Mouse (Mus musculus) naive thymus-derived CD4-positive, alpha-beta T cell, adult 2 months (primary cell): ENCODE data around the gene Noct.
"Not testable (repeated sequence)": the region's sequence is repeated elsewhere in the genome, so short reads cannot be mapped to it uniquely, and the experiment has no call there.

Experiments used
- DNase-seq: peaks from one replicate; pipeline ENCODE4 v3.0.0-alpha.2; 2011; ENCODE audit warnings: low read depth

Noct gene

DNA sequence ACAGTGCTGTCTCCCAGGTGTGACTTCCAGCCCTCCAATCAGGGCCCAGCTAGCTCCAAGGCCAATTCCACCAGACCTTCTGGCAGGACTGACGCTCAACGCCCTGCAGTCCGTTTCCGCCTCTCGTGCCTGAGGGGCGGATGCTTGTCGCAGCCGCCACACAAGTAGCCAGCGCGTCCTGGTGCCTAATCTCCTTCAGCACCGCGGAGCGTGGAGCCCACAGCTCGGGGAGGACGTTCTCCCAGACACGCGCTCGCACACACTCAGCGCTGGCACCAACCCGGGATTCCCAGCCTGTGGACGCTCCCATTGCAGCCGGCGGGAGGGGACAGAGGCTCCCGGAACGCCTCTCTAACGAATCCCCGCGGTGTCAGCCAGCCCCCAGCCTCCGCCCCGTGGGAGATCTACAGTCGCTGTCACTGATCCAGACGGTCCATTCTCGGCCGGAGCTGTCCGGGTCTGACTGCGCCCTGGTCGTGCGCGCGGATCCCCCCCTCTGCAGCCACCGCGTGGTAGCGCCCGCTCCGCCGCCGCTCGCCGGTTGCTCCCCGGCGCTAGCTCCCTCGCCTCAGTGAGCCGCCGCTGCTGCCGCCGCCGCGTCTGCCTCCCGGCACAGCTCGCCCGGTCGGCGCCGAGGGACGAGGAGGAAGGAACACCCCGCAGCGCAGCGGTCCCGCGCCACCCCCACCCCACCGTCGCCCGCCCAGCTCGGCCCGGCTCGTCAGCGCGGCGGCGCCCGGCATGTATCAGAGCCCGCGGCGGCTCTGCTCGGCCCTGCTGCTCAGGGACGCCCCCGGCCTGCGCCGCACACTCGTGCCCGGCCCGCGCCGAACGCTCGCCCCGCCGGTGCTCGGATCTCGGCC is at the start of gene Noct:
Noct (plus strand) TSS at position 85 of the 863 bp plus-strand sequence.
- DNase-seq, result peak; percentile 91

- no peak for DNase-seq
Measured at GRCm38 (mm10) chr3:51178158-51178557, 46.1 kb upstream of the Noct start.

DNA sequence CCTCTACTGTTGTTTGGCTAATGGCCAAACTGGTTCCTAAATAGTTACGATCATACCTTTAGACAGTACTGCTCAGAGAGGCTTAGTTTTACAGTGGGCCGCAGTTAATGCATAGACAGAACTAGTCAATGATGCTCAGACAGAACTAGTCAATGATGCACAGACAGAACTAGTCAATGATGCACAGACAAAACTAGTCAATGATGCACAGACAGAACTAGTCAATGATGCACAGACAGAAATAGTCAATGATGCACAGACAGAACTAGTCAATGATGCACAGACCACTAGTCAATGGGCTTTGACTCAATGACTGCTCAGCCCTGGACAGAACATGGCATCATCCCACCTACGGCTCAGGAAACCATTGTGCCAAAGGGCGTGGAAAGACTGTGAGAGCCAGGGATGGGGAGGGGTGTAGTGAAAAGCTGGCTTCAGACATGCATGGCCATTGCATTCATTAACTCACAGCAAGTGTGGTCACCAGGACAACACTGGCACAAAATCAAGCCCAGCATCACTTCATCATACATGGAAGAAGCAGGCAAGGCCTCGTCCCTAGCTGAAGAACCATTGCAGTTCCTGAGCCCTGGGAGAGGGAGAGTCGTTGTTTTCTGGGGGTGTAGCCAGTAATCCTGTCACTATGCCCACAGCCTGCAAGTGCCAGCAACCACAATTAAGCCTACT is 44.6 kb upstream of the Noct start:
- DNase-seq, result no peak

DNA sequence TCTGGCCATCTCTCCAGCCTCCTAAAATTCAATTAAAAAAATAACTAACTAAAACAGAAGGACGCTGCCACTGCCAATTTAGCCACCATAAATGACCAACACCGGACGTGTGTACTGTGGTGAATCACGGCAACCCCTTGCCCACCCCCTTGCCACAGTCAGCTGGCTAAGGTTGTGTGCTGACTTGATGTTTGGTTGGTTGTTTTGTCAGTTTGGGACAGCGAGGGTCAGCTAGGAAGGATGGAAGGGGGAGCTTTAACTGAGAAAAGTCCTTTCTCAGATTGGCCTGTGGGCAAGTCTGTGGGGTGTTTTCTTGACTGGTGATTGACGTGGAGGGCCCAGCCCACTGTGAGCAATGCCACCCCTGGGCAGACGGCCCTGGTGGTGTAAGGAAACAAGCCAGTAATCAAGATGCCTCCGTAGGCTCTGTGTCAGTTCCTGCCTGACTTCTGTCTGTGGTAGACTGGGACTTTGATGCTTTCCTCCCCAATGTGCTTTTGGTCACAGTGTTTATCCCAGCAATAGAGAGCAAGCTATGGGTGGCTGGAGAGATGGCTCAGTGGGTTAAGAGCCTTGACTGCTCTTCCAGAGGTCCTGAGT is 43.8 kb upstream of the Noct start:
- DNase-seq, result no peak

GRCm38 (mm10) chr3:51182455-51182854 is 41.8 kb upstream of the Noct start:
- DNase-seq, result no peak

DNA sequence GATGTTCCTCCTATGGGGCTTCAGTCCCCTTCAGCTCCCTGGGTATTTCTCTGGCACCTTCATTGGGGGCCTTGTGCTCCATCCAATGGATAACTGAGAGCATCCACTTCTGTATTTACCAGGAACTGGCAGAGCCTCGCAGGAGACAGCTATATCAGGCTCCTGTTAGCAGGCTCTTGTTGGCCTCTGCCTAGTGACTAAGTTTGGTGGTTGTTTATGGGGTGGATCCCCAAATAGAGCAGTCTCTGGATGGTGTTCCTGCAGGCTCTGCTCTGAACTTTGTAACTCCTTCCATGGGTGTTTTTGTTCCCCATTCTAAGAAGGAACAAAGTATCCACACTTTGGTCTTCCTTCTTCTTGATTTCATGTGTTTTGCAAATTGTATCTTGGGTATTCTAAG is 40.7 kb upstream of the Noct start:
- not testable (repeated sequence) for DNase-seq

DNA sequence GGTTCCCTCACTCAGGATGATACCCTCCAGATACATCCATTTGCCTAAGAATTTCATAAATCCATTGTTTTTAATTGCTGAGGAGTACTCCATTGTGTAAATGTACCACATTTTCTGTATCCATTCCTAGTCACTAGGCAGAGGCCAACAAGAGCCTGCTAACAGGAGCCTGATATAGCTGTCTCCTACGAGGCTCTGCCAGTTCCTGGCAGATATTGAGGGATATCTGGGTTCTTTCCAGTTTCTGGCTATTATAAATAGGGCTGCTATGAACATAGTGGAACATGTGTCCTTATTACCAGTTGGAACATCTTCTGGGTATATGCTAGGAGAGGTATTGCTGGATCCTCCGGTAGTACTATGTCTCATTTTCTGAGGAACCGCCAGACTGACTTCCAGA is 40.3 kb upstream of the Noct start:
- not testable (repeated sequence) for DNase-seq

GRCm38 (mm10) chr3:51184715-51185114 is 39.5 kb upstream of the Noct start:
- no peak for DNase-seq

GRCm38 (mm10) chr3:51185406-51185805 is 38.8 kb upstream of the Noct start:
- DNase-seq, result no peak

DNA sequence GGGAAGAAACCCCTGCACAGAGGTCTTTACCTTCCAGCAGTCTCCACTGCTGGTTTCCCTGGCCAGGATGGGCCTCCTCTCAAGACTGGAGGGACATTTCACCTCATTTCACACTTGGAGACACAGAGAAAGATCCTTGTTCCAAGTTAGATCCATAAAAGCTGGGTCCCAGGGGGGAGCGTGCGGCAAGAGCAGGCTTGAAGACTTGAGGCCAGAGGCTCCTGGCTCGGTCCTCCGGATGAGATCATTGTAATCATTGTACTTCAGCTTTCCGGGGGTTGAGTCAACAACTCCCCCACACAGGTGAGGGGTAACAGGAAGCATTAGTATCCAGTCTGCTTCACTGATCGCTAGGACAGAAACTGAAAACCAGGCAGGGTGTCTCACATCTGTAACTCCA is 30.2 kb upstream of the Noct start:
- DNase-seq, result no peak

GRCm38 (mm10) chr3:51195321-51195720 is 28.9 kb upstream of the Noct start:
- DNase-seq, result no peak

GRCm38 (mm10) chr3:51195736-51196135 is 28.5 kb upstream of the Noct start:
- DNase-seq, result no peak

GRCm38 (mm10) chr3:51196724-51197111 is 27.5 kb upstream of the Noct start:
- no peak for DNase-seq

- DNase-seq, result no peak
Measured at GRCm38 (mm10) chr3:51197112-51197731, 27.0 kb upstream of the Noct start.

DNA sequence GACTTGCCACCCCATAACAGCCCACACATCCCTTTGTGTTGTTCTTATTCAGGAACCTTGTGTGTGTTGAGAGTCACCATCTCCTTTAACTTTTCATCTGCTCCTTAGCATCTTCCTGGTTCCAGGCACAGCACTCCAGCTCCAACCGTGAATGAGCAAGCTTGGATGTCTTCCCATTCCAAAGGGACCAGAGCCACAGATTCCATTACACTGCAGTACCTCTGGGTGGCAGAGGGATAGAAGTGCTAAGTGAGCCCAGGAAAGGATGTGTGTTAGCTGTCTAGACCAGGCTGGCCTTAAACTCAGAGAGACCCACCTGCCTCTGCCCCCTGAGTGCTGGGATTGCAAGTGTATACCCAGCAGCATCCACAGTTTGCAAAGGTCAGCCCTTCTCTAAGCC is 26.0 kb upstream of the Noct start:
- no peak for DNase-seq

- DNase-seq, result no peak
Measured at GRCm38 (mm10) chr3:51199130-51199529, 25.1 kb upstream of the Noct start.

GRCm38 (mm10) chr3:51200311-51200710 is 23.9 kb upstream of the Noct start:
- DNase-seq, result no peak

DNA sequence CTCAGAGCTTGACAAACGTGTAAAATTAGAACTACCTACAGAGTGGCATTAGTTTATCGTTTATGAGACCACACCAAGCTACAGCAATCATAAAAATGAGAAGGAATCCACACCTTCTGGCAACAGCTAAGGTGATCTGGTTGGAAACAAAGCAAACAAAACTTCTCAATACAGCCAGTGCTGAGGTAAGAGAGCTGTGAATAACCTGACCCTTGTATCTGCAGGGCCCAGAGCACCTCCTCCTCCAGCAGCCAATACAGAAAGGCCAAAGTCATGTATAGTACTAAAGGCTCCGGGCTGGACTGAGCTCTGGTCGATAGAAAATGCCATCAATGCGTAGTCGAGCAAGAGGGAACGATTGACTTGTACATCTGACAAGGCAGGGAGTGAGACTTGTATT is 23.4 kb upstream of the Noct start:
- no peak for DNase-seq

DNA sequence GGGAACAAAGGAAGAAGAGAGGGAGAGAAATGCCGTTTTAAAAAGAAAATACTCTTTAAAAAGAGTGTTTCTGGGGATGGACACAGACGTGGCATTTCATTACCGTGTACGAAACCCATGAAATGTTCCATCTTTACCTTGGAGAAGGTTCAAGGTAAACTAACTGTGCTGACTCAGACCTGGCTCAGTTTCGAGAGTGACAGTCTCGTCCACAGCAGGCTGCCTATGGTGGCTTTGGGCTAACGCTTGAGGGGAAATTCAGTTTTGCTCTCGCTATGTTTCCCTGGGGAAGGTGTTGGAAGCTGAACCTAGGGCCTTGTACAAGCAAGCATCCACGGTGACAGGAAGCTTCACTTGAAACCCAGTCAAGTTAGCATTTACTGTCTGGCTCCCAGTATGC is 22.3 kb upstream of the Noct start:
- no peak for DNase-seq

DNA sequence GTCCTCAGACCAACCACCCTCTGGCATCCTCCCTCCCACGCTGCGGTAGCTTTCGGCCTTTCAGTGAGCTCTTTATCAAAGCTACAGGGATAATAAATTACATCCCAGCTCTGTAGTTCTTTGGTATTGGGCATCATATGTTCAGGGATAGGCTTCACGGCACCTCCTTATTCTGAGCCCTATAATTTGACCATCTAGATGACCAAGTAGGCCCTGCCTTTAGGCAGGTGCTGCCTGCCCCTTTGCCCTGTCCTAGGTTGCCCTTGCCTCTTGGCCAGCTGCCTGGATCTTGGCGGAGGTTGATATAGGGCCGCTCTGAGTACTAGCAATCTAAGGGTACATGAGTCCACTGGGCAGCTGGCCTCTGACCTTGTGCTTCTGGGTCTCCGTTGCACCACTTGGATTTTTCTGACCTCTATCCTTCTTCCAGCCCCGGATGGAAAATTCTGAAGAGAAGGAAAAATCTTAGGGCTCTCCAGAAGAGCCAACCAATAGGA is 21.7 kb upstream of the Noct start:
- DNase-seq, result no peak

GRCm38 (mm10) chr3:51203906-51204305 is 20.3 kb upstream of the Noct start:
- no peak for DNase-seq

DNA sequence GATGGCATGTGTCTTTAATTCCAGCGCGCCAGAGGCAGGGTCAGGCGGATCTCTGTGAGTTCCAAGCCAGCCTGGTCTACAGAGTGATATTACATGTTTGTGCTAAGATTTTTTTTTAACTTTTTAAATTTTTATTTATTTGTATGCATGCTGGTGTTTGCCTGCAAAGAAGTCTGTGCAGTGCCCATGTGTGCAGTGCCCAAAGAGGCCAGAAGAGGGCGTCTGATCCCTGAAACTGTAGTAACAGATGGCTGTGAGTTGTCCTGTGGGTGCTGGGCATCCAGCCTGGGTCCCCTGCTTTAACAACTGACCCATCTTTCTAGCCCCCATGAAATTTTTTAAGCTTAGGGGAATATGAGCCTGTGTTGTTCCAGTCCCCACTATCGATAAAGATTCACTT is 19.8 kb upstream of the Noct start:
- DNase-seq, result no peak
